In genomic region chr19:57001926-57002325, GRCm38 (mm10) we compare ENCODE assay signal across 33 mouse cellular contexts. TPM values are rescaled to one million over a fixed set of nuclear protein-coding genes. Genes with fewer than 3 reads are reported as not detected.
DNase-seq lines count a peak whose midpoint lies in the region; ATAC-seq and TF ChIP-seq lines count a peak whose summit lies in the region.
"Had no signal": no experiment of that assay in that cellular context is flagged by ENCODE, and none has a peak within 500 bp of the region (broad histone marks: within the 10 kb centered on the region; RNA-seq: fewer than 3 reads in every experiment).

No protein-coding gene starts in this region.

- H3K9ac ChIP-seq in lung, embryonic 16.5 days (ENCODE audit: low read length), result 0 out of 2 replicates have a peak overlapping the region, but pooled peaks have one; percentile 25
- H3K9ac ChIP-seq in lung, postnatal 0 days (replicated peaks; ENCODE audit: low read depth), result no peak overlapping the region
- H3K9ac ChIP-seq: embryonic facial prominence, embryonic 15.5 days; forebrain, embryonic 12.5 days; forebrain, postnatal 0 days; heart, embryonic 15.5 days; hindbrain, embryonic 15.5 days; intestine, embryonic 15.5 days; limb, embryonic 15.5 days; liver, embryonic 13.5 days had no signal

- WGBS in lung, embryonic 16.5 days, result 84% methylated on average over 4 of the region's 4 CpGs
- WGBS in lung, postnatal 0 days, result 89% methylated on average over 4 of the region's 4 CpGs

- H3K9me3 ChIP-seq in lung, embryonic 16.5 days (ENCODE audit: control insufficient read depth, low read length), result no peaks in the 10 kb centered on the region
- H3K9me3 ChIP-seq in lung, postnatal 0 days (ENCODE audit: low read length), result no peaks in the 10 kb centered on the region
- H3K9me3 ChIP-seq: embryonic facial prominence, embryonic 10.5 days; embryonic facial prominence, embryonic 15.5 days; forebrain, embryonic 12.5 days; heart, embryonic 15.5 days; hindbrain, embryonic 15.5 days; intestine, embryonic 15.5 days; limb, embryonic 10.5 days; limb, embryonic 15.5 days; liver, embryonic 13.5 days had no signal

- no peaks in the 10 kb centered on the region for H3K36me3 ChIP-seq in lung, embryonic 16.5 days (ENCODE audit: control insufficient read depth, insufficient read depth, low read length)
- no peaks in the 10 kb centered on the region for H3K36me3 ChIP-seq in lung, postnatal 0 days (ENCODE audit: insufficient read depth, low read length)
- H3K36me3 ChIP-seq: embryonic facial prominence, embryonic 10.5 days; embryonic facial prominence, embryonic 15.5 days; forebrain, embryonic 12.5 days; heart, embryonic 15.5 days; hindbrain, embryonic 15.5 days; intestine, embryonic 15.5 days; limb, embryonic 10.5 days; limb, embryonic 15.5 days; liver, embryonic 13.5 days had no signal

- H3K4me2 ChIP-seq in lung, embryonic 16.5 days (ENCODE audit: low read depth, low read length), result no peak overlapping the region
- H3K4me2 ChIP-seq in lung, postnatal 0 days (replicated peaks; ENCODE audit: low read depth, low read length), result no peak overlapping the region
- H3K4me2 ChIP-seq: embryonic facial prominence, embryonic 15.5 days; forebrain, embryonic 12.5 days; heart, embryonic 15.5 days; hindbrain, embryonic 15.5 days; intestine, embryonic 15.5 days; limb, embryonic 15.5 days; liver, embryonic 13.5 days; midbrain, embryonic 11.5 days had no signal

- TF ChIP-seq EP300 in lung, postnatal 0 days (IDR thresholded peaks at IDR 0.05), result no peak

- peak overlapping the region; percentile 84; the same call in 1 of the 2 replicates for H3K27ac ChIP-seq in lung, embryonic 16.5 days (ENCODE audit: low read length)
- H3K27ac ChIP-seq in lung, postnatal 0 days (ENCODE audit: low read length), result no peak overlapping the region
- H3K27ac ChIP-seq: embryonic facial prominence, embryonic 10.5 days; embryonic facial prominence, embryonic 15.5 days; forebrain, embryonic 12.5 days; heart, embryonic 15.5 days; intestine, embryonic 15.5 days; limb, embryonic 10.5 days; limb, embryonic 15.5 days; liver, embryonic 13.5 days had no signal

- H3K4me1 ChIP-seq in lung, embryonic 16.5 days (replicated peaks; ENCODE audit: control insufficient read depth, insufficient read depth, low read length), result peaks cover 47% of the 10 kb centered on the region
- H3K4me1 ChIP-seq in lung, postnatal 0 days (ENCODE audit: insufficient read depth, low read depth, low read length), result peaks cover 9% of the 10 kb centered on the region; the same call in 1 of the 2 replicates
- H3K4me1 ChIP-seq: liver, embryonic 13.5 days had no signal

- no peaks in the 10 kb centered on the region for H3K27me3 ChIP-seq in lung, embryonic 16.5 days (ENCODE audit: control insufficient read depth, insufficient read depth, low read depth, low read length)
- no peaks in the 10 kb centered on the region for H3K27me3 ChIP-seq in lung, postnatal 0 days (replicated peaks; ENCODE audit: insufficient read depth, low read length)
- H3K27me3 ChIP-seq: embryonic facial prominence, embryonic 15.5 days; hindbrain, embryonic 15.5 days; intestine, embryonic 15.5 days had no signal

- DNase-seq in adrenal gland, adult 2 months, result peak; percentile 63
- DNase-seq in adrenal gland, postnatal 25 days, result no peak
- peak; percentile 30 for DNase-seq in cerebellum, adult 9-11 months
- DNase-seq in cerebellum, postnatal 25 days, result no peak
- DNase-seq in kidney, adult 11 months, result peak; percentile 1
- DNase-seq in kidney, postnatal 10 days, result no peak
- DNase-seq in lung, postnatal 0 days (ENCODE audit: low spot score), result no peak
- DNase-seq: adrenal gland, adult 8-10 months; cerebellum, adult 2 months; forebrain, postnatal 0 days; gastrocnemius, postnatal 10 days; kidney, adult 8-10 months; layer of hippocampus, adult 9-11 months; liver, embryonic 13.5 days; lung, adult 2 months; lung, postnatal 36 days; right cerebral cortex, postnatal 25 days; thymus, adult 2 months; thymus, postnatal 36 days had no signal

- ATAC-seq in lung, embryonic 16.5 days (ENCODE audit: low read depth), result no peak
- no peak for ATAC-seq in lung, postnatal 0 days
- ATAC-seq: activated CD4-positive, CD25-positive, alpha-beta regulatory T cell, adult 4 months; forebrain, postnatal 0 days; intestine, embryonic 15.5 days; midbrain, embryonic 16.5 days had no signal

- TF ChIP-seq CTCF in lung, postnatal 0 days (IDR thresholded peaks at IDR 0.05), result no peak

- no peak overlapping the region for H3K4me3 ChIP-seq in lung, embryonic 16.5 days (ENCODE audit: low read length)
- no peak overlapping the region for H3K4me3 ChIP-seq in lung, postnatal 0 days (ENCODE audit: low read depth, low read length)
- H3K4me3 ChIP-seq: embryonic facial prominence, embryonic 10.5 days; embryonic facial prominence, embryonic 15.5 days; forebrain, embryonic 12.5 days; heart, embryonic 15.5 days; hindbrain, embryonic 15.5 days; intestine, embryonic 15.5 days; limb, embryonic 10.5 days; limb, embryonic 15.5 days; liver, embryonic 13.5 days had no signal

RNA-seq across cellular contexts. Expression of gene Afap1l2, which starts 6.1 kb away (rescaled TPM):
- total RNA-seq in adrenal gland, adult 2 months (2021), result 10 to 100 TPM; 22.7 to 29.7 TPM
- polyA plus RNA-seq in adrenal gland, adult 2 months (2012; rRNA removed), result 4.5 and 5.6 TPM in 2 replicates
- 11.4 and 14.3 TPM in 2 replicates for total RNA-seq in adrenal gland, postnatal 25 days (2021)
- 29.0 and 31.3 TPM in 2 replicates for polyA plus RNA-seq in lung, embryonic 16.5 days (2015; fragmentation: Nextera tagmentation; extraction: Ambion mirVana)
- 15.5 and 18.8 TPM in 2 replicates for polyA plus RNA-seq in lung, postnatal 0 days (2015; fragmentation: Nextera tagmentation; extraction: Ambion mirVana)
- total RNA-seq: megakaryocyte, adult 5-6 weeks; neutrophil, adult 5-6 weeks had no signal
- polyA plus RNA-seq: activated CD4-positive, CD25-positive, alpha-beta regulatory T cell, adult 4 months had no signal

Comparison
In these comparisons a context has a peak if more than half of its experiments do, and no peak if none do; other contexts are left out.
1. DNase-seq: peak in adrenal gland, adult 2 months (single experiment), cerebellum, adult 9-11 months (single experiment) and kidney, adult 11 months (single experiment); none in adrenal gland, postnatal 25 days (single experiment), cerebellum, postnatal 25 days (0 of 2), kidney, postnatal 10 days (single experiment) and lung, postnatal 0 days (single experiment).